10 mouse cellular contexts compared by ENCODE assay signal in the genomic region with DNA sequence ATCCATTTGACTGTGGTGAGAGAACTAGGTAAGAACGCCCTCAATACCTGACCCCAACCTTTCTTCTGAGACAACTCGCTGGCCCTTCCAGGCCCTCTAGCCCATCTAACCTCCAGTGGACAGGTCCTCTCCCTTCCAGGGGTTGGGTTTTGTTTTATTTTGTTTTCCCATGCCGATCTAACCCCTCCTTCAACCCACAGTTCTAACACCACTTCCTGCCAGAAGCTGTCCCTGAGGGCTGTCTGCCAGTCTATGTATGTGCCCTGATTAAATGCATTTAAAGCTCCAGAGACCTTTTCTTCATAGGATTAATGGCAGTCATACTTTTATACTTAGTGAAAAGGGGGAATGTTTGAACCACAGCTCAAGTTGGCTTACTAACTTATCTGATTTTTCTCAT. TPM values are rescaled to one million over a fixed set of nuclear protein-coding genes. Genes with fewer than 3 reads are reported as not detected.
DNase-seq lines count a peak whose midpoint lies in the region; ATAC-seq lines count a peak whose summit lies in the region.
"Had no signal": no experiment of that assay in that cellular context is flagged by ENCODE, and none has a peak within 500 bp of the region (broad histone marks: within the 10 kb centered on the region; RNA-seq: fewer than 3 reads in every experiment).

No protein-coding gene starts in this region.

- H3K27ac ChIP-seq in heart, embryonic 11.5 days (ENCODE audit: low read depth, low read length), result peak overlapping the region; percentile 52
- H3K27ac ChIP-seq in lung, embryonic 16.5 days (ENCODE audit: low read length), result peak overlapping the region; percentile 75
- H3K27ac ChIP-seq in embryonic facial prominence, embryonic 10.5 days (replicated peaks), result peak overlapping the region; percentile 41
- H3K27ac ChIP-seq: midbrain, embryonic 12.5 days; neural tube, embryonic 15.5 days had no signal

- H3K36me3 ChIP-seq in heart, embryonic 11.5 days (ENCODE audit: control insufficient read depth, insufficient read depth, low read length), result no peaks in the 10 kb centered on the region
- no peaks in the 10 kb centered on the region for H3K36me3 ChIP-seq in lung, embryonic 16.5 days (ENCODE audit: control insufficient read depth, insufficient read depth, low read length)
- H3K36me3 ChIP-seq in embryonic facial prominence, embryonic 10.5 days (replicated peaks), result no peaks in the 10 kb centered on the region
- H3K36me3 ChIP-seq: midbrain, embryonic 12.5 days; neural tube, embryonic 15.5 days had no signal

- no peak overlapping the region for H3K9ac ChIP-seq in heart, embryonic 11.5 days (ENCODE audit: low read depth, low read length)
- no peak overlapping the region for H3K9ac ChIP-seq in lung, embryonic 16.5 days (ENCODE audit: low read length)
- H3K9ac ChIP-seq: midbrain, embryonic 12.5 days; neural tube, embryonic 15.5 days had no signal

- H3K4me3 ChIP-seq in heart, embryonic 11.5 days (ENCODE audit: low read depth, low read length), result no peak overlapping the region
- no peak overlapping the region for H3K4me3 ChIP-seq in lung, embryonic 16.5 days (ENCODE audit: low read length)
- H3K4me3 ChIP-seq in embryonic facial prominence, embryonic 10.5 days, result no peak overlapping the region
- H3K4me3 ChIP-seq: midbrain, embryonic 12.5 days; neural tube, embryonic 15.5 days had no signal

- H3K27me3 ChIP-seq in heart, embryonic 11.5 days (ENCODE audit: control insufficient read depth, insufficient read depth, low read length), result no peaks in the 10 kb centered on the region
- no peaks in the 10 kb centered on the region for H3K27me3 ChIP-seq in lung, embryonic 16.5 days (ENCODE audit: control insufficient read depth, insufficient read depth, low read depth, low read length)
- no peaks in the 10 kb centered on the region for H3K27me3 ChIP-seq in embryonic facial prominence, embryonic 10.5 days (replicated peaks; ENCODE audit: low read depth, poor library complexity, severe bottlenecking)
- H3K27me3 ChIP-seq: midbrain, embryonic 12.5 days; neural tube, embryonic 15.5 days had no signal

- intact Hi-C loops in heart, postnatal 25 days (cut with DNase I), result no loop called here

- peaks cover 7% of the 10 kb centered on the region; the same call in 1 of the 2 replicates for H3K4me1 ChIP-seq in heart, embryonic 11.5 days (ENCODE audit: control insufficient read depth, insufficient read depth, low read length)
- H3K4me1 ChIP-seq in lung, embryonic 16.5 days (replicated peaks; ENCODE audit: control insufficient read depth, insufficient read depth, low read length), result peaks cover 8% of the 10 kb centered on the region; the same call in 1 of the 2 replicates
- peaks cover 24% of the 10 kb centered on the region for H3K4me1 ChIP-seq in embryonic facial prominence, embryonic 10.5 days
- H3K4me1 ChIP-seq: midbrain, embryonic 12.5 days; neural tube, embryonic 15.5 days had no signal

- no peaks in the 10 kb centered on the region for H3K9me3 ChIP-seq in heart, embryonic 11.5 days (replicated peaks; ENCODE audit: control insufficient read depth, low read length)
- H3K9me3 ChIP-seq in lung, embryonic 16.5 days (ENCODE audit: control insufficient read depth, low read length), result no peaks in the 10 kb centered on the region
- H3K9me3 ChIP-seq in embryonic facial prominence, embryonic 10.5 days, result no peaks in the 10 kb centered on the region
- H3K9me3 ChIP-seq: midbrain, embryonic 12.5 days; neural tube, embryonic 15.5 days had no signal

- no peak for DNase-seq in heart, postnatal 25 days (ENCODE audit: low spot score)
- DNase-seq in lung, postnatal 25 days (ENCODE audit: low spot score), result no peak
- no peak for DNase-seq in embryonic facial prominence, embryonic 10.5 days (ENCODE audit: low spot score)
- DNase-seq in retina, postnatal 1 day, result no peak
- DNase-seq in cerebellum, adult 9-10 months, result no peak

- H3K4me2 ChIP-seq in heart, embryonic 11.5 days, result no peak overlapping the region
- 0 out of 2 replicates have a peak overlapping the region, but pooled peaks have one; percentile 3 for H3K4me2 ChIP-seq in lung, embryonic 16.5 days (ENCODE audit: low read depth, low read length)
- H3K4me2 ChIP-seq: midbrain, embryonic 12.5 days; neural tube, embryonic 15.5 days had no signal

- 56% methylated on average over 3 of the region's 3 CpGs for WGBS in heart, embryonic 11.5 days (ENCODE audit: insufficient replicate concordance)
- WGBS in lung, embryonic 16.5 days, result 58% methylated on average over 3 of the region's 3 CpGs
- 53% methylated on average over 3 of the region's 3 CpGs for WGBS in embryonic facial prominence, embryonic 10.5 days

- no peak for ATAC-seq in heart, embryonic 11.5 days (replicated peaks; ENCODE audit: insufficient number of reproducible peaks, low FRiP score, low TSS enrichment)
- ATAC-seq in lung, embryonic 16.5 days (ENCODE audit: low read depth), result peak; percentile 68
- peak; percentile 48 for ATAC-seq in neutrophil, adult 5-6 weeks (ENCODE audit: extremely low read depth, insufficient number of reproducible peaks, low FRiP score, poor library complexity, severe bottlenecking)

RNA-seq across cellular contexts. Expression of a gene that starts 14.4 kb away (rescaled TPM):
- 39.9 and 42.1 TPM in 2 replicates for polyA plus RNA-seq in heart, embryonic 11.5 days (2014; fragmentation: Nextera tagmentation; extraction: Ambion mirVana)
- 10 to 100 TPM; 45.1 to 48.7 TPM for total RNA-seq in heart, postnatal 25 days (2021)
- polyA plus RNA-seq in lung, embryonic 16.5 days (2015; fragmentation: Nextera tagmentation; extraction: Ambion mirVana), result 44.9 and 48.0 TPM in 2 replicates
- 25.3 and 30.6 TPM in 2 replicates for polyA plus RNA-seq in embryonic facial prominence, embryonic 10.5 days (2016; fragmentation: Nextera tagmentation; extraction: Ambion mirVana)
- total RNA-seq in neutrophil, adult 5-6 weeks (2017), result 17.2 and 22.2 TPM in 2 replicates
